Mouse (Mus musculus) hindbrain, postnatal 0 days (tissue): ENCODE measurements at regions not wholly inside any gene's neighbourhood (a gene's known extent, or its start where the extent isn't known, plus 50 kb on each side); places are given as distances from the start of the nearest gene placed in this dataset.

Experiments
- ATAC-seq: fragments of 200-750 bp; cut with Nextera tagmentation; 2 replicates; pipeline ENCODE4 v1.8.0; 2017; ENCODE audit warnings: mild to moderate bottlenecking, moderate TSS enrichment, moderate library complexity
- DNase-seq: peaks from one replicate; pipeline ENCODE4 v3.0.0-alpha.2; 2015; ENCODE audit warnings: low spot score
- H3K27ac ChIP-seq: fragments of 300-500 bp; sonication (generic); 2 replicates; pipeline ENCODE4 v1.5.1; 2014; ENCODE audit warnings: mild to moderate bottlenecking
- H3K27me3 ChIP-seq: fragments of 300-500 bp; sonication (generic); 2 replicates; pipeline ENCODE4 v1.6.1; 2014; ENCODE audit warnings: low read length, mixed read lengths; ENCODE audit not compliant: insufficient read depth
- H3K36me3 ChIP-seq: fragments of 300-500 bp; sonication (generic); 2 replicates; pipeline ENCODE4 v1.6.1; 2014; ENCODE audit warnings: low read length, mixed read lengths; ENCODE audit not compliant: insufficient read depth
- H3K4me1 ChIP-seq: fragments of 300-500 bp; sonication (generic); 2 replicates; pipeline ENCODE4 v1.6.1; 2014; ENCODE audit warnings: antibody characterized with exemption, low read length, mixed read lengths; ENCODE audit not compliant: insufficient read depth
- H3K4me2 ChIP-seq: fragments of 300-500 bp; sonication (generic); 2 replicates; pipeline ENCODE4 v1.6.1; 2014; ENCODE audit warnings: low read depth, mild to moderate bottlenecking, low read length, moderate library complexity, mixed read lengths
- H3K4me3 ChIP-seq: fragments of 300-500 bp; sonication (generic); 2 replicates; pipeline ENCODE4 v1.5.1; 2014; ENCODE audit warnings: low read length
- H3K9ac ChIP-seq: fragments of 300-500 bp; sonication (generic); replicated peaks from 2 replicates; pipeline ENCODE4 v1.6.1; 2014; ENCODE audit warnings: mild to moderate bottlenecking, low read length, moderate library complexity, mixed read lengths
- H3K9me3 ChIP-seq: fragments of 300-500 bp; sonication (generic); 2 replicates; pipeline ENCODE4 v1.6.1; 2016; ENCODE audit warnings: low read length, mixed read lengths
- CTCF ChIP-seq: IDR thresholded peaks from 2 replicates; pipeline ENCODE4 v1.5.1; 2016; ENCODE audit warnings: antibody characterized with exemption, control low read depth, low read depth
- whole genome bisulfite sequencing: fragments of 180-500 bp; shearing (Covaris S2); extraction: QIAGEN DNeasy Blood & Tissue Kit; methylation state at CpG from one replicate; pipeline ENCODE4 v1.1.7; 2014; 5-methylcytosine and 5-hydroxymethylcytosine counted together
- microRNA-seq, 2 experiments: library from miRNA; unstranded; fragments of <30 nt; microRNA quantifications; one replicate each; pipeline ENCODE4; 2016

- Histone ChIP-seq H3K27ac (no peak overlapping the region), H3K27me3 (no peaks in the 10 kb centered on the region), H3K9ac (no peak overlapping the region), H3K4me2 (no peak overlapping the region), H3K36me3 (no peaks in the 10 kb centered on the region), H3K4me3 (no peak overlapping the region), H3K4me1 (no peaks in the 10 kb centered on the region), H3K9me3 (no peaks in the 10 kb centered on the region)
- ATAC-seq: no peak
- 67% methylated on average over 4 of the region's 4 CpGs for WGBS
- no peak for TF ChIP-seq CTCF
- no peak for DNase-seq
These were observed 87.0 kb upstream of the Sphkap start for GRCm38 (mm10) chr1:83495022-83495421.

DNA sequence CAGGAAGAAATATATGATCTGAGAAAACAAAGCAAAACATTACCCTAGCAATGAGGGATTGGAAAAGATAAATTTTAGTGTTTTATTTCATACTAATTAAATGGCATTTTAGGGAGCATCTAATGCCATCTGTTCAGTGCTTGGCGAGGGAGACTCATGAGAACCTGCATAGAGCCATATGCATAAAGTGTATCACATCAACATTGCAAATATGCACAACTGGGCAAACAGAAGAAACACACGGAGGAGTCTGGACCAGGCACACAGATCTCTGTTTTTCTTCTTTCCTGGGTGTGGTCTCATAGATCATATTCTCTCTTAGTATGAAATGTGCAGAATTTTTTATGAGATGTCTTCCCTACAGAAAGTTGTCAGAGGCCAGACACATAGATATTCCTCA lies 71.1 kb upstream of the Sphkap start:
- H3K9me3 ChIP-seq: no peaks in the 10 kb centered on the region
- H3K4me2 ChIP-seq: no peak overlapping the region
- H3K4me3 ChIP-seq: no peak overlapping the region
- H3K4me1 ChIP-seq: no peaks in the 10 kb centered on the region
- no peak for TF ChIP-seq CTCF
- no peak overlapping the region for H3K9ac ChIP-seq
- H3K27me3 ChIP-seq: no peaks in the 10 kb centered on the region
- no peak overlapping the region for H3K27ac ChIP-seq
- H3K36me3 ChIP-seq: no peaks in the 10 kb centered on the region
- ATAC-seq (no peak), DNase-seq (no peak)
- WGBS: 45% methylated on average over 2 of the region's 2 CpGs

Small RNAs in the stretch of these regions (microRNA-seq; reads per million reads assigned to microRNA genes)
- 0 reads per million in 2 experiments for gene Gm25754
